Mouse (Mus musculus) G1E (cell line): ENCODE measurements around the gene Mmp27.

Source experiments
- CTCF ChIP-seq: IDR thresholded peaks from 2 replicates; pipeline ENCODE4 v1.5.1; 2012; ENCODE audit warnings: low read depth, low read length, inconsistent platforms, mixed read lengths
- GATA1 ChIP-seq: IDR thresholded peaks from 2 replicates; pipeline ENCODE4 v1.6.1; 2012; ENCODE audit warnings: borderline replicate concordance, low read length, inconsistent platforms, mixed read lengths
- GATA2 ChIP-seq: IDR thresholded peaks from 2 replicates; pipeline ENCODE4 v1.6.1; 2012; ENCODE audit warnings: low read depth, low read length, inconsistent platforms, borderline replicate concordance

DNA sequence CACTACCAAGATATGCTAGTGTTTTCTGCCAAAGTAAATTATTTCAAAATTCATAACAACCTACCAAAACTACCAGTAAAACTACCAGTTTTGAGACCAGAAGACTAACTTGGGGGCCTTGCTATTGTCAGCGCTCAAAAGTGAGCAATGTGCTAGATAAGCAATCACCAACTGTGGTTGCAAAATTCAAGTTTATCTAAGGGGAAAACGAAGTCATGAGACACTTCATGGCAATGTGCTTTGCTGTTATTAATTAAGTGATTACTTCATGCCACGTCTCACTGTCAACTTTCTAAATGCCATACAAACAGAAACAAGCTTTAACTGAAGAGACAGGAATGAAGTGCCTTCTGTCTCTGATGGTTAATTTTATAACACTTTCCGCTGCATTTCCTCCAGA lies at the start of gene Mmp27:
- TF ChIP-seq CTCF (no peak), GATA2 (no peak), GATA1 (no peak)
